Mouse (Mus musculus): ENCODE data around the gene Fam71e2. TPM values are rescaled to one million over a fixed set of nuclear protein-coding genes. Genes with fewer than 3 reads are reported as not detected.

The Fam71e2 gene
- polyA plus RNA-seq, 1 experiment from 2014 or later: not detected

- peaks cover 39% of the 10 kb centered on the region for H3K36me3 ChIP-seq (ENCODE audit: insufficient read depth)
These were observed 27.7 kb downstream of the Fam71e2 start for GRCm38 (mm10) chr7:4743354-4743753.

GRCm38 (mm10) chr7:4742482-4742819 lies 28.7 kb downstream of the Fam71e2 start:
- H3K36me3 ChIP-seq (ENCODE audit: insufficient read depth): peaks cover 39% of the 10 kb centered on the region
- peak overlapping the region; percentile 86 for H3K4me2 ChIP-seq
- DNase-seq (no peak), ATAC-seq (ENCODE audit: insufficient read depth) (no peak)
- H3K27me3 ChIP-seq (ENCODE audit: insufficient read depth, low read length): no peaks in the 10 kb centered on the region
- H3K27ac ChIP-seq (ENCODE audit: low read depth): no peak overlapping the region
- no peak overlapping the region for H3K4me3 ChIP-seq (ENCODE audit: low read depth, low read length)
- WGBS: 62% methylated on average over 6 of the region's 6 CpGs
- no peaks in the 10 kb centered on the region for H3K9me3 ChIP-seq (ENCODE audit: low read depth, low read length)
- peak overlapping the region; percentile 15; the same call in 1 of the 2 replicates for H3K9ac ChIP-seq
- peaks cover 5% of the 10 kb centered on the region; the same call in 1 of the 2 replicates for H3K4me1 ChIP-seq (ENCODE audit: insufficient read depth)
- no peak for TF ChIP-seq CTCF (IDR thresholded peaks at IDR 0.05; ENCODE audit: low read depth)

More at GRCm38 (mm10) chr7:4743354-4743753, 27.7 kb downstream of the Fam71e2 start:
- peaks cover 5% of the 10 kb centered on the region; the same call in 1 of the 2 replicates for H3K4me1 ChIP-seq (ENCODE audit: insufficient read depth)
- 53% methylated on average over 2 of the region's 2 CpGs for WGBS
- H3K4me3 ChIP-seq (ENCODE audit: low read depth, low read length): no peak overlapping the region
- no peak for ATAC-seq (ENCODE audit: insufficient read depth)
- TF ChIP-seq CTCF (IDR thresholded peaks at IDR 0.05; ENCODE audit: low read depth): no peak
- no peak overlapping the region for H3K9ac ChIP-seq
- no peaks in the 10 kb centered on the region for H3K9me3 ChIP-seq (ENCODE audit: low read depth, low read length)
- DNase-seq: peak; percentile 47
- H3K4me2 ChIP-seq: peak overlapping the region; percentile 21; the same call in 1 of the 2 replicates
- H3K27me3 ChIP-seq (ENCODE audit: insufficient read depth, low read length): no peaks in the 10 kb centered on the region
- H3K27ac ChIP-seq (ENCODE audit: low read depth): no peak overlapping the region

- WGBS: 72% methylated on average over 21 of the region's 21 CpGs
- ATAC-seq (ENCODE audit: insufficient read depth): no peak
- H3K4me2 ChIP-seq: peak overlapping the region; percentile 86
- peak overlapping the region; percentile 54 for H3K4me3 ChIP-seq (ENCODE audit: low read depth, low read length)
- H3K9me3 ChIP-seq (ENCODE audit: low read depth, low read length): no peaks in the 10 kb centered on the region
- peak overlapping the region; percentile 66; the same call in 1 of the 2 replicates for H3K27ac ChIP-seq (ENCODE audit: low read depth)
- H3K9ac ChIP-seq: peak overlapping the region; percentile 15; the same call in 1 of the 2 replicates
- H3K27me3 ChIP-seq (ENCODE audit: insufficient read depth, low read length): no peaks in the 10 kb centered on the region
- no peak for TF ChIP-seq CTCF (IDR thresholded peaks at IDR 0.05; ENCODE audit: low read depth)
- DNase-seq: no peak
- H3K36me3 ChIP-seq (ENCODE audit: insufficient read depth): peaks cover 36% of the 10 kb centered on the region
- peaks cover 5% of the 10 kb centered on the region; the same call in 1 of the 2 replicates for H3K4me1 ChIP-seq (ENCODE audit: insufficient read depth)
These were observed 29.2 kb downstream of the Fam71e2 start for GRCm38 (mm10) chr7:4741672-4742481.

DNA sequence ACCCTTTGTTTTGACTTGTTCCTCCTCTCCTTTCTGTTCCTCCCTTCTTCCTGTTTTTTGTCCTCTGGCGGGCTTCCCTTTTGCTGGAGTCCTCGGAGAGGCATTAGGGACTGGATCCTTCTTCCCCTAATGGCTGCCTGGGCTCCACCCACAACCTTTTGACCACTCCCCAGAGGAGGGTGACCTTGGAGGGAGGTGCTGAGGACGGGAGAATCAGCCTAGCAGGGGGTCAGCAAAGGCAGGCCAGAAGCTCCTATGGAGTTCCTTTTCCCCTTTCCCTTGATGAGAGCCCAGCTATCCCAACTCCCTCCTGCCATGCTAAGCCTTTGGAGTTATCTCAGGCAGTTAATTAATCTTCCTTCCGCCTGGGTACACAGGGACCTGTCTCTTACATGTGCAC lies 30.0 kb downstream of the Fam71e2 start:
- peak overlapping the region; percentile 66 for H3K27ac ChIP-seq (ENCODE audit: low read depth)
- H3K9ac ChIP-seq: peak overlapping the region; percentile 59
- ATAC-seq (ENCODE audit: insufficient read depth) (no peak), DNase-seq (peak; percentile 64)
- no peak for TF ChIP-seq CTCF (IDR thresholded peaks at IDR 0.05; ENCODE audit: low read depth)
- H3K36me3 ChIP-seq (ENCODE audit: insufficient read depth): peaks cover 28% of the 10 kb centered on the region
- no peaks in the 10 kb centered on the region for H3K27me3 ChIP-seq (ENCODE audit: insufficient read depth, low read length)
- H3K9me3 ChIP-seq (ENCODE audit: low read depth, low read length): no peaks in the 10 kb centered on the region
- H3K4me3 ChIP-seq (ENCODE audit: low read depth, low read length): peak overlapping the region; percentile 54
- WGBS: 7% methylated on average over 4 of the region's 4 CpGs
- peak overlapping the region; percentile 86 for H3K4me2 ChIP-seq
- peaks cover 5% of the 10 kb centered on the region; the same call in 1 of the 2 replicates for H3K4me1 ChIP-seq (ENCODE audit: insufficient read depth)

DNA sequence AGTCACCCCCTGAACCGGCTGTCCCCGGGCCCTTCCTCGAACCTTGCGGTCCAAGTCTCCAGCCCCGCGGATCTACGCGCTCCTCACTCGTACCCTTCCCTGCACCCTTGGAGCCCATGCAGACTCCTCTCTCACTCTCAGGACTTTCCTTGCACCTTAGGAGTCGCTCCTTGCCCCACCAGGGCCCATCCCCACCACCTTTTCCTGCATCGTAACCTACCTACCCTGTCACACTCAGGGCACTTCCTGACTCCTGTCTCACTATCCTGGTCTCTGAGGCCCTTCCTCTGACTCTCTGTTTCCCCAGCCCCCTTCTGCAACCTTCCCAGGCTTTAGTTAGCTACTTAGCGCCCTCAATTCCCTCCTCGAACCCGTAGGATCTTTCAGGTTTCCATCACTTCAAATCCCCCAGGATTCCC lies 30.8 kb downstream of the Fam71e2 start:
- no peaks in the 10 kb centered on the region for H3K27me3 ChIP-seq (ENCODE audit: insufficient read depth, low read length)
- H3K4me1 ChIP-seq (ENCODE audit: insufficient read depth): peaks cover 5% of the 10 kb centered on the region; the same call in 1 of the 2 replicates
- TF ChIP-seq CTCF (IDR thresholded peaks at IDR 0.05; ENCODE audit: low read depth): no peak
- H3K27ac ChIP-seq (ENCODE audit: low read depth): peak overlapping the region; percentile 66
- 0% methylated on average over 14 of the region's 14 CpGs for WGBS
- ATAC-seq (ENCODE audit: insufficient read depth): peak; percentile 36
- H3K4me3 ChIP-seq (ENCODE audit: low read depth, low read length): peak overlapping the region; percentile 54
- peak overlapping the region; percentile 86 for H3K4me2 ChIP-seq
- no peaks in the 10 kb centered on the region for H3K9me3 ChIP-seq (ENCODE audit: low read depth, low read length)
- DNase-seq: peak; percentile 29
- peaks cover 24% of the 10 kb centered on the region for H3K36me3 ChIP-seq (ENCODE audit: insufficient read depth)
- peak overlapping the region; percentile 59 for H3K9ac ChIP-seq

GRCm38 (mm10) chr7:4739544-4740275 lies 31.4 kb downstream of the Fam71e2 start, which contains the start of gene Kmt5c:
TSS of gene Kmt5c (plus strand) at chr7:4740115.
- H3K27me3 ChIP-seq (ENCODE audit: insufficient read depth, low read length): no peaks in the 10 kb centered on the region
- peak; percentile 46 for TF ChIP-seq CTCF (IDR thresholded peaks at IDR 0.05; ENCODE audit: low read depth)
- no peaks in the 10 kb centered on the region for H3K9me3 ChIP-seq (ENCODE audit: low read depth, low read length)
- ATAC-seq (ENCODE audit: insufficient read depth): peak; percentile 97
- H3K4me3 ChIP-seq (ENCODE audit: low read depth, low read length): peak within 1 kb of the TSS; percentile 54
- peaks cover 5% of the 10 kb centered on the region; the same call in 1 of the 2 replicates for H3K4me1 ChIP-seq (ENCODE audit: insufficient read depth)
- H3K9ac ChIP-seq: peak within 1 kb of the TSS; percentile 59
- under 1% methylated on average over 42 of the region's 44 CpGs for WGBS
- peaks cover 22% of the 10 kb centered on the region for H3K36me3 ChIP-seq (ENCODE audit: insufficient read depth)
- peak within 1 kb of the TSS; percentile 66 for H3K27ac ChIP-seq (ENCODE audit: low read depth)
- peak within 1 kb of the TSS; percentile 86 for H3K4me2 ChIP-seq
- DNase-seq: peak; percentile 100
